ENCODE assay signal across 7 mouse cellular contexts in the genomic region with DNA sequence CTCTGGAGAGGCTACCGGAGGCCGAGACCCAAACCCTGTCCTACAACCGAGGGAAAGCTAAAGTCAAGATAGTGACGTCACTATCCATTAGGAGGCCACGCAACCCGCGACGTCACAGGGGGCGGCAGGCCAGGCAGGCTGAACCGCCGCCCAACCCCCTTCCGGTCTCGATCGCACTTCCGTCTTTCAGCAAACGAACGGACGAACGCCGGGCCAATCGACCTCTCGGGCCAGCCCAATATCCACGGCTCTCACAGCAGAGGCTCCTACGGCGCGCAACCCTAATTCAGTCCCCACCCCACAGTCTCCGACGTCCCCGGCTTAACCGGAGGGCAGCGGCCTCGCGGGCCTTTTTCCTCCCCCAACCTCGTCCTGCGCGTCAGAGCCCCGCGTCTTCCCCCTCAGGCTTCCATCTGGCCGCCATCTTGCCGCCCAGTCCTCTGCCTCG. TPM values are rescaled to one million over a fixed set of nuclear protein-coding genes. Genes with fewer than 3 reads are reported as not detected.
DNase-seq lines count a peak whose midpoint lies in the region; ATAC-seq lines count a peak whose summit lies in the region.

A gene (plus strand): TSS at position 192 of the 448 bp plus-strand sequence.

- H3K9ac ChIP-seq in intestine, embryonic 15.5 days, result peak within 1 kb of the TSS; percentile 96

- H3K4me2 ChIP-seq in intestine, embryonic 15.5 days (replicated peaks), result peak within 1 kb of the TSS; percentile 88

- peak within 1 kb of the TSS; percentile 91 for H3K4me3 ChIP-seq in intestine, embryonic 15.5 days (replicated peaks)
- peak within 1 kb of the TSS; percentile 99 for H3K4me3 ChIP-seq in midbrain, embryonic 10.5 days

- peak; percentile 91 for DNase-seq in adrenal gland, adult 2 months
- peak; percentile 90 for DNase-seq in embryo, embryonic 10 days (ENCODE audit: low spot score)
- DNase-seq in gastrocnemius, postnatal 36 days, result peak; percentile 80 to 84
- peak; percentile 82 for DNase-seq in left cerebral cortex, postnatal 4 days
- peak; percentile 79 for DNase-seq in midbrain, embryonic 10.5 days (ENCODE audit: low spot score)
- peak; percentile 85 for DNase-seq in skeletal muscle tissue, adult 2 months (ENCODE audit: low read depth, low spot score)

- no peaks in the 10 kb centered on the region for H3K27me3 ChIP-seq in intestine, embryonic 15.5 days (replicated peaks)
- no peaks in the 10 kb centered on the region for H3K27me3 ChIP-seq in midbrain, embryonic 10.5 days (ENCODE audit: low read depth, poor library complexity, severe bottlenecking)

- H3K4me1 ChIP-seq in intestine, embryonic 15.5 days (replicated peaks), result peaks cover 12% of the 10 kb centered on the region
- peaks cover 43% of the 10 kb centered on the region for H3K4me1 ChIP-seq in midbrain, embryonic 10.5 days

- H3K27ac ChIP-seq in intestine, embryonic 15.5 days, result peak within 1 kb of the TSS; percentile 94
- H3K27ac ChIP-seq in midbrain, embryonic 10.5 days (replicated peaks), result peak within 1 kb of the TSS; percentile 100

- WGBS in intestine, embryonic 15.5 days, result under 1% methylated on average over 41 of the region's 41 CpGs
- under 1% methylated on average over 39 of the region's 41 CpGs for WGBS in midbrain, embryonic 10.5 days

- no peaks in the 10 kb centered on the region for H3K9me3 ChIP-seq in intestine, embryonic 15.5 days
- H3K9me3 ChIP-seq in midbrain, embryonic 10.5 days (replicated peaks), result no peaks in the 10 kb centered on the region

- H3K36me3 ChIP-seq in intestine, embryonic 15.5 days, result peaks cover 8% of the 10 kb centered on the region; the same call in 1 of the 2 replicates
- peaks cover 32% of the 10 kb centered on the region for H3K36me3 ChIP-seq in midbrain, embryonic 10.5 days

- peak; percentile 11 for ATAC-seq in intestine, embryonic 15.5 days

- intact Hi-C loops in gastrocnemius, postnatal 36 days (cut with DNase I), result loop anchor here (2.0 kb wide), 1 partner anchor 16 kb away; no protein-coding TSS in a partner anchor
- intact Hi-C loops in left cerebral cortex, postnatal 4 days (cut with DNase I), result no loop called here

RNA-seq across cellular contexts. Expression of the gene that starts here (rescaled TPM):
- total RNA-seq in adrenal gland, adult 2 months (2021), result under 1 TPM; 0.23 to 0.24 TPM
- 0.26 and 0.50 TPM in 2 replicates for polyA plus RNA-seq in adrenal gland, adult 2 months (2012; rRNA removed)
- under 1 TPM in 1 of 2 experiments, not detected in 1; 0.20 TPM for total RNA-seq in gastrocnemius, postnatal 36 days (2021)
- polyA plus RNA-seq in intestine, embryonic 15.5 days (2015; fragmentation: Nextera tagmentation; extraction: Ambion mirVana), result 0.23 and 0.40 TPM in 2 replicates
- total RNA-seq in left cerebral cortex, postnatal 4 days (2021), result under 1 TPM; 0.48 to 0.52 TPM
- 0.56 and 0.57 TPM in 2 replicates for polyA plus RNA-seq in midbrain, embryonic 10.5 days (2016; fragmentation: Nextera tagmentation; extraction: Ambion mirVana)

Comparison
In these comparisons a context has a peak if more than half of its experiments do, and no peak if none do; other contexts are left out.
1. Peak in every context shown above with its lines: DNase-seq, ATAC-seq, H3K4me3 ChIP-seq and H3K27ac ChIP-seq.
2. Peak in DNase-seq in adrenal gland, adult 2 months; RNA of the gene not detected or under 1 TPM.
3. Peak in DNase-seq in gastrocnemius, postnatal 36 days; RNA of the gene not detected or under 1 TPM.
4. Peak in ATAC-seq, H3K4me3 ChIP-seq, H3K27ac ChIP-seq, H3K9ac ChIP-seq and H3K4me2 ChIP-seq in intestine, embryonic 15.5 days; RNA of the gene not detected or under 1 TPM.
5. Peak in DNase-seq in left cerebral cortex, postnatal 4 days; RNA of the gene not detected or under 1 TPM.
6. Peak in DNase-seq, H3K4me3 ChIP-seq and H3K27ac ChIP-seq in midbrain, embryonic 10.5 days; RNA of the gene not detected or under 1 TPM.